Mouse (Mus musculus) lung, adult 18-20 months (tissue): ENCODE measurements around the gene Gbp3.
A peak's percentile ranks its signal among the peaks of the same experiment; 100 is the strongest.

Experiments
- DNase-seq, 2 experiments: peaks; one replicate each; pipeline ENCODE4 v3.0.0; 2022; ENCODE audit warnings: mixed read lengths in 2 of 2

Gene Gbp3

DNA sequence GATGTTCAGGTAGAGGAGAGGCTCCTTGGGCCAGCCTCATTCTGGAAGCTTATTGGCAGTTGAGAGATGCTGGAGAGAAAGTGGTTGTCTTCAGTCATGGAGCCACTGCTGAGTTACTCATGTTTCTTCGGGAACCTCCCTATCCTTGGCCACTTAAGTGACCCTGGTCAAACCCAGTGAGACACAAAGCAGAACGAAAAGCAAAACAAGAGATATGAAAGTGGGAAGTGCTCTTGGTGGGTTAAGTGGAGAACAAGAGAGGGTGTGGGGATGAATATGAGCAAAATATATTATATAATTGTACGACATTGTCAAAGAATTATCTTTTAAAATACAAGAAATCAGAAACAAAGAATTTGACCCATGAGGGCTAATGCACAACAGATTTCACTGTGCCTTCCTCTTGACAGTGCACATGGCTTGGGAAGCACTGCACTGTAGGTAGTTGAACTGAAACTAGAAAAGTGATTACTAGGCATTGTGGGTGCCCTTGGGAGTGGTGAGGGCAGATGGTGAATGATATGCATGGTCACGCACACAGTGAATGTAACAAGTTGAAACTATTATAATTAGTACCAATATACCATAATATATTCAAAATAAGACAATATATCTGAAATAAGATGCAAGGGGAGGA lies 30.7 kb downstream of the Gbp3 start:
- no peak for DNase-seq

DNA sequence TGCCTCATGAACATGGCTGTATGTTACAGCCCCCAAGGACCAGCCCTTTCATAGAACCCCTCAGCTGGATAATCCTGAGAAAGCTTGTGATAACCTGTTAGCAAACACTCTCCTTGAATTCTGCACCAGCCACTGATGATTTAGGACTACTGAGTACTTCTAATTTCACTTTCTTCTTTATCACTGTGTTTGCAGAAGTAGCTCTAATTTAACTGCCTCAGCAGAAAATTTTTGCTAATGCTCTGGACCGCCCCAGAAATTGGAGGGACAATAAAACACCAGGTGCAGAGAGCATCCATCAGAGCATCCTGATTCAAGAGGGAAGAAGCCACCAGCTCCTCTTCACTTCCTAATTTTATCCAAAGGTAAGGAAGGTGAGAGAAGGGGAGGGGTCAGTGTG lies 34.7 kb downstream of the Gbp3 start, which contains the start of gene Gbp2b:
TSS of gene Gbp2b (plus strand) at position 301 of the 400 bp plus-strand sequence.
- DNase-seq = no peak

DNA sequence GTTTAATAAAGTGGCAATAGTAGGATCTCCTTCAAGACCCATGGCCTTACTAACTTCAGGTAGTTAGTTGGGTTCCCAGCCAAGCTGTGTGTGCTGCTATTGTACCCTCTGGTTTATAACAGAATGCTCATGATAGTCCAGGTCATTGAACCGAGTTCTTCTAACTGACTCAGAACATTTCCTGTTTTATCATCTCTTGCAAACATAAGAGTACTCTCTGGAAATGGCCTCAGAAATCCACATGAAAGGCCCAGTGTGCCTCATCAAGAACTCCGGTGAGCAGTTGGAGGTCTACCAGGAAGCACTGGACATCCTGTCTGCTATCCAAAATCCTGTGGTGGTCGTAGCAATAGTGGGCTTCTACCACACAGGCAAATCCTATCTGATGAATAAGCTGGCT lies 38.1 kb downstream of the Gbp3 start:
- no peak for DNase-seq

DNA sequence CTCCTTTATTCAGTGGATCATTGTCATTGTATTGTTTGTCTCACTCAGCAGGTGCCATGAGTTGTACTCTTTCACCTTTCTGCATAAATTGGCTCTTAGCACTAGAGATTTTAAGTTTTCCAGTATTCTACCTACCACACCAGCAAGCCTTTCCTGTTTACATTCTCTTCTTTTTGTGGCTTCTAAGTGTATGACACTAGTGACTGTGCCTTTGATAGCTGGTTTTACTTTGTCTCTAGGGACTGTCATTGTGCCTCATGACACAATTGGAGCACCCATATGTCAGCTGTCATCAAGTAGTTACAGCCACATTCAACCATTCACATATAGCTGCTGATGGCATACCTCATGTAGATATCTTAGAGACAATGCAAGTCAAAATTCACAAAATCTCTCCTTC lies 41.8 kb downstream of the Gbp3 start:
- DNase-seq = no peak

DNA sequence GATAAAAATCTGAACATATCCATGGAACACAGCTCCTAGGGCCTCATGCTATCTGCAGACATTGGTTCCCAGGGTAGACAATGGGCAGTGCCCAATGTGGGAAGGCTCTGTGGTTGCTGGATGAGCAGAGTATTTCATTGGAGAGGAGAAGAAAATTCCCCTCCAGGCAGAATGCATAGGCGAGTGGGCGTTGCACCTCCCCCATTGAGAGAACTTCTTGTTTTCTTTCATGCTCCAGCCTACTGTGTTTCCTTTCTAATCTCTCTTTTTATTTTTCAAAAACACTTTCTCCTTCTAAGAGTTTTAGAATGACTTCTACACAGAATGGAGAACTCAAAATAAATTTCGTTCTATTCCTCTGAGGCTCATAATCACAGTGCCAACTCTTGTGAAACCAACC lies 58.8 kb downstream of the Gbp3 start:
- peak in 1 of 2 experiments; percentile 5 for DNase-seq

DNA sequence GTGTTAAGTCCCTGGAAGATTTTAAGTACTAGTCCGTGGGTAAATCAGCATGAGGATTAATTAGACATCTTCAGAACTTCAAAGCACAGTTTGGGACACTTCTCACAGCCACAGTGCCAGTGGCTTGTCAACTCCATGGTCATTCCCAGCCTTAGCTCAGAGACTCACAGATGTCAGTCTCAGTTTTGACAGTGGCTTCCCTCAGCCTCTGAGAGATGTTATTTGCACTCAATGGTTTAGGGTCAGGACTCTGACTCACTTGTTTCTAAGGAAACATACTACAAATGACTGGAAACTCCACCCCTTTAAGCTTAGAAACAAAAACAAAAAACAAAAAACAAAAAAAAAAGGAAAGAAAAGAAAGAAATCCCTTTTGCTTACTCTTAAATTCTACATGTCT lies 59.8 kb downstream of the Gbp3 start:
- peak in 1 of 2 experiments; percentile 9 for DNase-seq

DNA sequence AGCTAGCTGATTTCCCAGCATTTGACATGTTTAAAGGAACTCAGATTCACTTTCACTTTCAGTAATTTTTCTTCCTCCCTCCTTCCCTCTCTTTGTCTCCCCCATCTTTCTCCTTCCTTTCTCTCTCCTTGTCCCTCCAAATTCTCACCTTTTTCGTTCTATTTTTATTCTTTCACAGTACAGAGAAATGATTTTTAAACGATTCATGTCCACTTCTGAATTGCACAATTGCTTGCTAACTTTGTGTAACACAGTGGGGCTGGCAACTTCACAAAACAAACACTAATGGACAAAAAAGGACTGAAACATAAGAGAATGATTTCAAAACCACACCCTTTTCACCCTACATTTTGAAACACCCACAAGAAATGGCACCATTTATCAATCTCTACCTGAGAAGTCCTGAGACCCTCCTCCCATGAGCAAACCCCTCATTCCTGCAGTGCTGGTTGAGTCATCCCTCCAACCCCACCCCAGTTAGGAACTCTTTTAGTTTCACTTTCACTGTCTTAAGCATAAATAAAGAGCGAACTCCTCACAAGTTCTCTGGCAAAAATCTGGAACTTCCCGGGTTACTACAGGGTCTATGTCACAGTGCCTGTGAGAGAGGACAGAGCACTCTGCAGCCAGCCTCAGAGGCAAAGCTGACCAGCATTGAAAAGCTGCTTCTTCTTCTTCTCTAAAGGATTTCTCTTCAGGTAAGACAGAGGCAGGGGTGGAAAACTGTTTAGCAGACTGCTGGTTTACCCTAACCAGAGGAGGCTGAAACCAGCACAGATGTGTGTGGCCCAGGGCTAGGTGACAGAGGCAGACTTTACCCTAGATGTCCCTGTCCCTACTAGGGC lies 60.5 kb downstream of the Gbp3 start, which contains the start of gene Gbp2:
TSS of gene Gbp2 (plus strand) at position 492 of the 845 bp plus-strand sequence.
- peak; percentile 67 to 85 for DNase-seq

DNA sequence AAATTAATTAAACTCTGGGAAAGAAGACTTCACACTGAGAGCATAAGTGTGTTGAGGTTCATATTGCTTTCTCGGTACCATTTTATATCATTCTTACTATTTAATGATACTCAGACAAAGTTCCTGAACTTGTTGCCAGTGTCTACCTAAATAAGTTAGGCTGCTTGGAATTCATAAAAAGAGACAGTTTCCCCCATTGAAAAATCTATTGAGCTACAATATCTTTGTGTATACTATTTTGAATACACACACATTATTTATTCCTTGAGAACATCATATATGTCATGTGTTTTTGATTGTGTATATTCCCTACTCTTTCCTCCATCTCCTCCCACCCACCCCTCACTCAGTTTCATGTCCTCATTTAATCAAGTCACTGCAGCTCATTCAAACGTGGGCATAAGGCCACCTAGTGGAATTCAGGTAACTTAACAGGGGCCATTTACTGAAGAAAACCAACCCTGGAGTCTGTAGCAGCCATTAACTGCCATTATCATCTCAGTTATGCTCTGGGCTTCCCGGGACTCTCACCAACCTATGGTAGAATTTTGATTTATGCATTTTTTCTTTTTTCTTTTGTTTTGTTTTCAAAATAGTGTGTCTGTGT lies 61.2 kb downstream of the Gbp3 start:
- DNase-seq = peak in 1 of 2 experiments; percentile 22
